Mouse (Mus musculus) heart, postnatal 0 days (tissue): ENCODE data around the gene Slc35d1.

ENCODE experiments used
- CTCF ChIP-seq: IDR thresholded peaks from 2 replicates; pipeline ENCODE4 v1.5.1; 2016; ENCODE audit warnings: antibody characterized with exemption, control low read depth, low read depth
- EP300 ChIP-seq: IDR thresholded peaks from 2 replicates; pipeline ENCODE4 v1.6.1; 2016; ENCODE audit warnings: antibody characterized with exemption, low read depth

DNA sequence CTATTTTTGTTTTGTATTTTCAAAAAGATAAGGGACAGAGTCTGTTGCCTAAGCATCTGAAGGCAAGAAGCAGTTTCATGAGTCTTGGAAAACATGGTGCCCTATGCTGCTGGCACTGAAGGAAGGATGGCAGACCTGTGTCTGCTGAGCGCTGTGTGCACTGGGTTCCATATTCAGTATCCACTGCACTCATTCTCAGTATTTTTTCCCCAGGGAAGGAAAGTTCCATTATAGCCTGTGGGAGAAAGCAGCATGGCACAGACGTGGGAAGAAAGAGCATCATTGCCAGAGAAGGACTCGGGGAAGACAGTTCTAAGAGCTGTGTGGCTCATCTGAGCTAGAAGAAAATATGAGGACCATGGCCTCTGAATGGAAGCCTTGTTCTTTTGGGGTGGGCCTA, 43.7 kb downstream of the Slc35d1 start:
- TF ChIP-seq CTCF, result no peak
- TF ChIP-seq EP300, result no peak
